Mouse (Mus musculus) right cerebral cortex, postnatal 10 days (tissue): ENCODE measurements around the gene Apobec1.
"Not testable (repeated sequence)": the region's sequence is repeated elsewhere in the genome, so short reads cannot be mapped to it uniquely, and the experiment has no call there.

Experiments used
- DNase-seq, 2 experiments: peaks; one replicate each; pipeline ENCODE4 v3.0.0; 2021; ENCODE audit warnings: low spot score in 2 of 2

Gene Apobec1

DNA sequence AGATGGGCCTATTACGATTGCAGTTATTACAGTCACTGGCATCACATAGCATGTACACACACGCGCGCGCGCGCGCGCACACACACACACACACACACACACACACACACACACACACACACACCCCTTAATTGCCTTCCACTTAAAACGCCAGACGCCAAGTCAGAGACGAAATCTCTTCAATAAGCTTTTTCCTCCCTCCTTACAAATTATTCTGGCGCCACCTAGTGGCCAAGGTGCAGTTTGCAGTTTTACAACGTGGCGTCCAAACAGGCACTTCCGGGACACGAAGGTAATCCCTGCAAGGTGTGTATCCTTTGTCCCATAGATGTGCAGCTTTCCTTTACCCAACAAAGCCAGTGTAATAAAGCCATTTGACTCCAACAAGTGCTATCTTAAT is 41.8 kb downstream of the Apobec1 start:
- DNase-seq: peak; percentile 79 to 81

DNA sequence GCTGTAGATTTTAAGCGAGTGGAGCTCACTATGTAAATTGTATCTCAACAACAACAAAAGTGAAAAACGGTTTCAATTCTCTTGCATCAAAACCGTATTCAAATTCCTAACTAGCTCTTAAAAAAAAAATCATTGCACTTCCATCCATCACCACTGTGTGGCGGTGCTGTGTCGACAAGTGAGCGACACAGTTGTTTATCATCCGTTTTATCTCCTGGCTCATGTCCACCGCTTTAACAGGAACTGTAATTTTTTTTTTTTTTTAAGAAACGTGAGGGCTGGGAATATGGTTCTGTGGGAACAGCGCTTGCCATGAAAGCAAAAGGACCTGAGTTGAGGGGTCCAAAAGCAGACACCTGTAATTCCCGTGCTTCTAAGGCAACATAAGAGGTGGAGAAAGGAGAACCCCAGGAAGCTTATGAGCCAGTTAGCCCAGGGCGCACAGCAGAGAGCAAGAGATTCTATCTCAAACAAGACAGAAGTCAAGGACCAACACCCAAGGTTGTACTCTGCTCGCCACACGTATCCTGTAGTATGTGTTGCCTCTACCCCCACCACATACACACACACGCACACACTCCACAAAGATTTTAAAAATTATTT is 45.2 kb downstream of the Apobec1 start:
- peak; percentile 85 for DNase-seq

DNA sequence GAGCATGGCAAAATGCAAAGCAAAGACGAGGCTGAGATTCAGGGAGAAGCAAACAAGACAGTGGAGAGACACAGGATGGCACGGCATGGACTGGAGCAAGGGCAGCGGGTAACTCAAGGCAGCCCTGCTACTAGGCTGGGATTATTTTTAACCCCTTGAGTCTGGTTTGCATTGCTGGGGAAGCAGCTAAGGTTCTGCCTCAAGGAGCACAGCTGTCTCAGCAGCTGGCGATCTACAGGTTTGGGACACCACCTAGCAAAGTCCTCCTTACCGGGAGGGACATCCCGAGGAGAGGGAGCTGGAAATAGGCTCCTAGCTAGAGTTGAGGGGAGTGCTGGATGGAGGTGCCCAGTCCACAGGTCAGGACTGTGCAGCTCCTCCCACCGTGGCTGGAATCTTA is 47.0 kb downstream of the Apobec1 start:
- no peak for DNase-seq

DNA sequence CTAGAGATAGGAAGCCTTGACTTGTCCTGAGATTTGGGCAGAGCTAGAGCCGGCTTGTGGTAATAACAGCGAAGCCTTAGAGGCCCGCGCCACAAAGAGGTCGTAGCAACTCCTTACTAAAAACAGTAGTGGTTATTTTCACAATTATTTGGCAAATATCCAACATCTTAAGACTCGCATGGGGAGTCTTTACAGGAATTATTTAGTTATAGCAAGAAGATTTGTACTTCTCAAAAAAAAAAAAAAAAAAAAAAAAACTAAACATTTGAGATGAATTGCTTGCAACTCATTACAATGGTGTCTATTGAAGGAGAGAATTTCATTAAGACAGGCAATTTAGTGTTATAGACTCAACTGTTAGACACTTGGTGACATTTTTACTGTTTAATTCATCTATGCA is 48.1 kb downstream of the Apobec1 start:
- no peak for DNase-seq

DNA sequence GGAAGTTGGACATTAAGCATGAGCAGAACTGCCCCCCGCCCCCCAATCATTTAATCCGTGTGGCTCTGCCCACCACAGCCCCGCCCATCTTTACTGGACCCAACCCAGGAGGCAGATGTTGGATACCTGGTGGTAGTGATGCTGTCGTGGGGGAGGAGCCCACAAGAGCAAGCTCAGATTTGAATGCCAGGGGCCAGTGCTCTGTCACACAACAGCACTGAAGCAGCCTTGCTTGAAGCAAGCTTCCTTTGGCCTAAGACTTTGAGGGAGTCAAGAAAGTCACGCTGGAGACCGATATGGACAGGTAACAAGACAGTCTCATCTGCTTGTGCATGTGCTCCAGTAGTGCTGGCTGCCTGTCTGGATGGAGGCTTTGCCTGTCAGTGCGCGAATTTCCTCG is 48.6 kb downstream of the Apobec1 start, which contains the start of gene Aicda:
Gene Aicda, plus strand, starts transcription at position 196 of the 400 bp plus-strand sequence.
- no peak for DNase-seq

DNA sequence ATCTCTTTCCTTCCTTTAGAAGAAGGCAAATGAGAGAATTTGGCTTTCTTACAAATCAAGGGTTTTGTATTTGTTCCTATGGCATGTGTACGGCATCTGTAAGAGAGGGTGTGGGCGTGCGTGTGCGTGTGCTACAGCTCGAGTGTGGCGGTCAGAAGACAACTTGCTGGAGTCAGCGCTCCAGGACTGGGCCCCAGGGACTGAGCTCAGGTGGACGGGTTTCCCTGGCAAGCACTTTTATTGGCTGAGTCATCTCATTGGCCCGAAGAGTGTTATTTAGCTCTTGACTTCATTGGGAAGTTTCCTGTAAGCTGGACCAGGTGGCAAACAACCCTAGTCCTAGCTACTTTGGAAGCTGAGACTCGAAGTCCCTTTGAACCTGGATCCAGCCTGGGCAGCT is 56.3 kb downstream of the Apobec1 start:
- DNase-seq: no peak

DNA sequence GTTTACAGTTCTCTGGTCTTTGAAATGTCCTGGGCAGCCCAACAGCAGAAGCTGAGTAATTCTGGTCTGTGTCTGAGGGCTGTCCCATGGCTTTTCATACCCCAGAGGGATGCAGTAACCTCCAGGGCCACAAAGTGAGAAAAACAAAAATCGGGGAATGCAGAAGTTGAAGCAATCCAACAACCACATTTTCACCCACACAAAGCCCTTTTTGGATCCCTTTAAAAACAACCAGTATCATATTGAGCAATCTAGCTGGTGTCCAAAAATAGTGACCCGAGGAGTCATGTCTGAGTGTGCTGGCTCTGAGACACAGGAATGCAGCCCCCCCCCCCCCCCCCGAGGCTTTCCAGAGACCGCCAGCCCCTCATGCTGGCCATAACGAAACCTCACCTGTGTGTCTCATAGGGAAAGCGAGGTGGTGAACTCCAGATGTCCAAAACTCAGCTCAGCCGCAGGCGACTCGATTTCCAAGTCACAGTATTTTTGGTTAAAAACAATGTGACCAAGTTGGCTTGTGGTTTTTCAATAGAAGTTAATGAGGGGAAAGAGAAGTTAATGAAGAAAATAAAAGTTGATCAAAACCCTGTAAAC is 56.9 kb downstream of the Apobec1 start:
- no peak for DNase-seq

DNA sequence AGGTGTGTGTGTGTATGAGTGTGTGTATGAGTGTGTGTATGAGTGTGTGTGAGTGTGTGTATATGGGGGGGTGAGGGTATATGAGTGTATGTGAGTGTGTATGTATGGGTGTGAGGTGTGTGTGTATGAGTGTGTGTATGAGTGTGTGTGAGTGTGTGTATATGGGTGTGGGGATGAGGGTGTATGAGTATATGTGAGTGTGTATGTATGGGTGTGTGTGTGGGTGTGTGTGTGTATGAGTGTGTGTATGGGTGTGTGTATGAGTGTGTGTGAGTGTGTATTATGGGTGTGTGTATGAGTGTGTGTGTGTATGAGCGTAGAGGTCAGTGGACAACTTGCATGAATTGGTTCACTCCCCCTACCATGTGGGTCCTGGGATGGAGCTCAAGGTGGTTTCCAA is 57.6 kb downstream of the Apobec1 start:
- no peak for DNase-seq

DNA sequence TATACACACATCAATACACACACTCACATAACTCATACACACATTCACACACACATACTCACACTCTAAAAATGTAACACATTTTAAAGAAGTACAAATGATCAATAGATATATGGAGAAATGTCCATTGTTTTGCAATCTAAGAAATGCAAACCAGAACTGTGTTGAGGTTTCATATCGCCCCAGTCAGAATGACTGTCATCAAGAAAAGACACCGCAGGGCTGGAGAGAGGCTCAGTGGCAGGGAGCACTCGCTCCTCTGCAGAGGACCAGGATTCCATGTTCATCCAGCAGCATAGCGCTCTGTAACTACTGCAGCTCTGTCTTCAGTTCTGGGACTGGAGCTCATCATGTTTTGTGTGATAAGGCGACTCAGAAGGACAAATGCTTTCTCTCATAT is 58.7 kb downstream of the Apobec1 start:
- no peak for DNase-seq

DNA sequence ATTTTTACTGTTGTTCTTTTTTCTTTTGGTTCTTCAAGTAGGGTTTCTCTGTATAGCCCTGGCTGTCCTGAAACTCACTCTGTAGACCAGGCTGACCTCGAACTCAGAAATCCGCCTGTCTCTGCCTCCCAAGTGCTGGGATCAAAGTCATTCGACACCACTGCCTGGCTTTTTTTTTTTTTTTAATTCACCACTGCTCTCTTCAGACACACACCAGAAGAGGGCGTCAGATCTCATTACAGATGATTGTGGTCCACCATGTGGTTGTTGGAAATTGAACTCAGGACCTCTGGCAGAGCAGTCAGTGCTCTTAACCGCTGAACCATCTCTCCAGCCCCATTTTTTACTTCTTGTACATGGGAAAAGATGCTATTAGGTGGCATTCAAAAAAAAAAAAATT is 59.8 kb downstream of the Apobec1 start:
- not testable (repeated sequence) for DNase-seq

DNA sequence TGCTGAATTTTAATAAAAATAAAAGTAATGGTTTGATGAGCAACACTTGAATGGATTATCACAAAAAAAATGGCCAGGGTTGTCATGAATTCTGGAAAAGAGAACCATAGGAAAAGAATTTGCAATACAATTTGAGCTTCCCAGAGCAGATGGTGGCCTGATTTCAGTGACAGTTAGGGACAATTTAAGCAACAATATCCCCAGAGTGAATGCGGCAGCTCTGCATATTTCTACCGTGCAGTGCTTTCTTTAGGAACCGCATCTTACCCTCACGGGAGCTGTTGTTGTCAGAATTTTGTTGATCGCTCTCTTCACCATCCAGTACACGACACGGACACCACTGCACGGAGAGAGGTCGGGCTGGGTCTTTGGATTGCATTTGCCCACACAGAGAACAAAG is 62.7 kb downstream of the Apobec1 start:
- peak in 1 of 2 experiments; percentile 37 for DNase-seq

DNA sequence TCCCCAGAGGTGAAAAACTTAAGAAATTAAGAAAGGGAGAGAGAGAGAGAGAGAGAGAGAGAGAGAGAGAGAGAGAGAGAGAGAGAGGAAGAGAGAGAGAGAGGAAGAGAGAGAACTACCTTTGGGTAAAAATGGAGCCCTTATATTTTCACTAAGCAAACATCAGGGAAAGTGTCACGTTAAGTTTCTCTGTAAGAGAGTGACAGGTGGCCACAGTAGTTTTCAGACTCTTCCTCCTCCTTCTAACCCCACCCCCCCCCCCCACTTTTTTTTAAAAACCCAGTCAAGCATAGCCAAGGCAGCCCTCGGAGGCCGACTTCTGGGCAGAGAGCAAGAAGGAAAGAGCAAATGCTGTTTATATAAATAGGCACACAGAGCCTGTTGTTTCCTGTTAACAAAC is 68.2 kb downstream of the Apobec1 start:
- DNase-seq: no peak

DNA sequence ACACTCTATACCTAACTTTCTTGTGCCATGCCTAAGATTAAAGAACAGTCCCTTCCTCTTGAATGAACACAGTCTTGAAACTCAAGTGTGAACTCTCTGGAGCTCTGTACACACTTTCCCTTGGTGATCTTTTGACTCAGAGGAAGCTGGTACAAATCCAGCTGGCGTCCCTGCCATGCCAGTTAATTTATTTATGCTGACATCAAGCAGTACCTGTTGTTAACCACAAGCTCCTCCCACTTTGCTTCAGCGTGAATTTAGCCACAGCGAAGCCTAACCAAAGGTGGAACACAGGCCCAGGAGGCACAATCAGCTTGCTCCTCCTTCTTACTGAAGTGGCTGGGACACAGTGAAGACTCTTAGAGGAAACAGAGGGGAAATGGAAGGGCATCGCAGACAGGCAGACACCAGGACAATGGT is 69.4 kb downstream of the Apobec1 start:
- DNase-seq: no peak

DNA sequence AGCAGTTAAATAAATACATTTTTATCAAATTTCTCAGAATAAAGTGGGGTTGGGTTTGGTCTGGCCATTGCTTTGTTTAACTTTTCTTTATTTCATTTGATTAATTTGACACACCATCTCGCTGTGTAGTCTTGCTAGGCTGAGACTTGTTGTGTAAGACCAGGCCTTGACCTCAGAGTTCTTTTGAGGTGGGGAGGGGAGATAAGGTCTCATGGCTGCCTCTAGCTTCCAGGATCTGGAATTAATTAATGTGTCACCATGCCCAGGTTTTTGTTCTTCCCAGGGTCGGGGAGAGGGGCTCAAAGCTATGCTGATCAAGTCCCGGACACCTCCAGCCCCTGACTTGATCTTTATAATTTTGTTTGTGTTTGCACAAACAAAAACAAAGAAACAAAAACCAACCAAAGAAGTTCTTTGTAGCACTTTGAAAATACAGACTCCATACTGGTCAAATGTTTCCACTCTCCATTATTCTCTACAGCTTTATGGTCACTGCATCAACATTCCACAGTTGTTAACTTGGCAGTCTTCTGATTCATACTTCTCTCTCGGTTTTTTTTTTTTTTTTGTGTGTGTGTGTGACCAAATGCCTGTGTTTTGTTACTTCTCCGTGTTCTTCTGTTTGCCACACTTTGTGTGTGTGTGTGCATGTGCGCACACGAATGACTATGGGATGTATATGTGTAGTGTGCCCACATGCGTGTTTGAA is 70.6 kb downstream of the Apobec1 start:
- no peak for DNase-seq

DNA sequence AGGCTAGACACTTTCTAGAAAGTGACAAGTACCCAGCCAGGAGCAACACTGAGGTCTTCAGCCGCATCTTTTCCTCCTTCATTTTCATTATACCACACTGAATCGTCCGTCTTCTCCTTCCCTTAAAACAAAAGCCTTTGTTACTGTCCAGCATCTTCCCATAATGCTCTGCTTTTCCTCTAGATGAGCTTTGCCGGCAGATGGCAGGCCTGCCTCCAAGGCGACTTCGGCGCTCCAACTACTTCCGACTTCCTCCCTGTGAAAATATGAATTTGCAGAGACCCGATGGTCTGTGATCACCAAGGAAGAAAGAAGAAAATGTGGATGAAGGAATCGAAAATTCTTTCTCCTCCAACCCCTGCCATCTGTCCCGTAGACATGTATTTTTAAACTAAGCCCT is 74.1 kb downstream of the Apobec1 start:
- DNase-seq: no peak
